Mouse (Mus musculus) hindbrain, embryonic 14.5 days (tissue): ENCODE measurements around the gene Top3b. TPM values are rescaled to one million over a fixed set of nuclear protein-coding genes. Genes with fewer than 3 reads are reported as not detected.
"Not testable (repeated sequence)": the region's sequence is repeated elsewhere in the genome, so short reads cannot be mapped to it uniquely, and the experiment has no call there.

Experiments used
- ATAC-seq: fragments of 200-750 bp; cut with Nextera tagmentation; 2 replicates; pipeline ENCODE4 v1.8.0; 2017; ENCODE audit warnings: moderate number of reproducible peaks, mild to moderate bottlenecking, moderate TSS enrichment, moderate library complexity; ENCODE audit not compliant: low FRiP score
- DNase-seq: peaks from one replicate; pipeline ENCODE4 v3.0.0-alpha.2; 2015; ENCODE audit warnings: low spot score
- H3K27ac ChIP-seq: fragments of 300-500 bp; sonication (generic); 2 replicates; pipeline ENCODE4 v1.5.1; 2014; ENCODE audit warnings: mild to moderate bottlenecking, moderate library complexity
- H3K27me3 ChIP-seq: fragments of 300-500 bp; sonication (generic); 2 replicates; pipeline ENCODE4 v1.6.1; 2014; ENCODE audit warnings: mild to moderate bottlenecking, low read length, mixed read lengths; ENCODE audit not compliant: control insufficient read depth, insufficient read depth
- H3K36me3 ChIP-seq: fragments of 300-500 bp; sonication (generic); replicated peaks from 2 replicates; pipeline ENCODE4 v1.6.1; 2014; ENCODE audit not compliant: control insufficient read depth, insufficient read depth
- H3K4me1 ChIP-seq: fragments of 300-500 bp; sonication (generic); replicated peaks from 2 replicates; pipeline ENCODE4 v1.6.1; 2014; ENCODE audit warnings: antibody characterized with exemption, low read length, mixed read lengths; ENCODE audit not compliant: control insufficient read depth, insufficient read depth
- H3K4me2 ChIP-seq: fragments of 300-500 bp; sonication (generic); replicated peaks from 2 replicates; pipeline ENCODE4 v1.6.1; 2014; ENCODE audit warnings: mild to moderate bottlenecking, moderate library complexity
- H3K4me3 ChIP-seq: fragments of 300-500 bp; sonication (generic); replicated peaks from 2 replicates; pipeline ENCODE4 v1.5.1; 2014; ENCODE audit warnings: mild to moderate bottlenecking, low read length
- H3K9ac ChIP-seq: fragments of 300-500 bp; sonication (generic); 2 replicates; pipeline ENCODE4 v1.6.1; 2014
- H3K9me3 ChIP-seq: fragments of 300-500 bp; sonication (generic); 2 replicates; pipeline ENCODE4 v1.6.1; 2016; ENCODE audit warnings: low read length; ENCODE audit not compliant: control insufficient read depth
- WGBS: fragments of 180-500 bp; shearing (Covaris S2); extraction: QIAGEN DNeasy Blood & Tissue Kit; methylation state at CpG from one replicate; pipeline ENCODE4 v1.1.7; 2014; 5-methylcytosine and 5-hydroxymethylcytosine counted together
- polyA plus RNA-seq: library from polyadenylated mRNA; unstranded; fragments of >200 nt; fragmentation: Nextera tagmentation; extraction: Ambion mirVana; gene quantifications from 2 replicates; pipeline ENCODE4 v1.2.1, GENCODE M21; 2014

The Top3b gene
- polyA plus RNA-seq, 1 experiment from 2014 or later, result 77.7 TPM

- not testable (repeated sequence) for H3K36me3 ChIP-seq
- 89% methylated on average over 9 of the region's 9 CpGs for WGBS
Measured at GRCm38 (mm10) chr16:16856054-16856453, 14.5 kb upstream of the Top3b start.

DNA sequence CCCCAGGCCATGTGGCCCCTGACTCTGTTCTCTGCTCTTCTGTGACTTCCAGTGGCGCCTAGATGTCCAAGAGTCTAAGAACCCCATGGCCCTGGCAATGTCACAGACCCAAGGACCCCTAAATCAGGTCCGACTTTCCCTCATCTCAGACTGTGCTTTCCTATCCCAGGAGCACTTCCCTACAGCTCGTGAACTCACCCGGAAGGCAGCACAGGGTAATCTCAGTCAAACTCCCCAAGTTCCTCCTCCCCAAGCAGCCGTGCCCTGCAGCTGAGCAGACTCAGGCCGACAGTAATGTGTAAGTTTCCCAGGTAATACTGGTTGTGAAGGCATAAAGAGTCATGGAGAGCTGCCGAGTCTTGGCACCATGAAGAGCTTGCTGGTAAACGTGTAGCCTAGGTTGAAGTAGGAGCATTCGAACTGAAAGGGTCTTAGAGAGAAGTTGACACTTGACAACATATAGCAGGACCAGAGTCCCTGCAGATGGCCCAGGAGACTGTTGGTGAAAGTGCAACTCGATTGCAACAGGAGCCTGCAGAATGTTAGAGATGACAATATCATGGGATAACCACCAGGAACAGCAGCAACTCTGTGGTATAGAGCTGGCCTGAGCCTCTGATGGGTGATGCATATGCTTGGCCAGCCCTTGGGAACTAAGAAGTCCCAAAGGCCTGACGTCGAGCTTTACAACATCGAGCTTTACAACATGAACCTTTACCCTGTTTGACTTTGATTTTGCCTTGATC lies 13.6 kb upstream of the Top3b start:
- H3K9me3 ChIP-seq, result no peaks in the 10 kb centered on the region
- ATAC-seq (no peak), DNase-seq (no peak)
- no peak overlapping the region for H3K4me3 ChIP-seq
- no peak overlapping the region for H3K9ac ChIP-seq
- WGBS, result 79% methylated on average over 13 of the region's 13 CpGs
- no peak overlapping the region for H3K4me2 ChIP-seq
- H3K27ac ChIP-seq, result no peak overlapping the region
- no peaks in the 10 kb centered on the region for H3K36me3 ChIP-seq
- H3K27me3 ChIP-seq, result no peaks in the 10 kb centered on the region
- H3K4me1 ChIP-seq, result no peaks in the 10 kb centered on the region

More at GRCm38 (mm10) chr16:16856054-16856453, 14.5 kb upstream of the Top3b start:
- H3K27me3 ChIP-seq, H3K27ac ChIP-seq, H3K9me3 ChIP-seq, H3K9ac ChIP-seq, DNase-seq, ATAC-seq, H3K4me1 ChIP-seq, H3K4me2 ChIP-seq, H3K4me3 ChIP-seq: not testable (repeated sequence)

DNA sequence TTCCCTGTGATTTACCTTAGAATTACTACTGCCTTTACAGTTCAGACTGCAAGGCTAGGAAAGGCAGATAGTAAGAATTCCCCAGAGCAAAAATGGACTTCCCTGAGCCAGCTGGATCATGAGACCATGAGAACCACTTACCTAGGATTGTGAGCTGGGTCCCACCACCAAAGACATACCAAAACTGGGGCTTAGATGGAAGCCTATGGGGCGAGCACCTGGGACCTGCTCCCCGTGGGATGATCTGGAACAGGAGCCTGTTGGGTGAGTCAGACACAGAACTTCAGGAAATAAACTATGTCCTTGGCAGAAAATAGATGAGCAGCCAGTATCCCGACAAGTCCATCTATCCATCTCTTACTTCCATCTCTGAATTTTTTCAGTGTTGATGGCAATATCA lies 8.2 kb upstream of the Top3b start:
- ATAC-seq (no peak), DNase-seq (peak; percentile 0)
- Histone ChIP-seq H3K9me3 (no peaks in the 10 kb centered on the region), H3K27ac (no peak overlapping the region), H3K27me3 (no peaks in the 10 kb centered on the region), H3K4me3 (no peak overlapping the region), H3K36me3 (no peaks in the 10 kb centered on the region), H3K9ac (no peak overlapping the region), H3K4me2 (no peak overlapping the region), H3K4me1 (no peaks in the 10 kb centered on the region)
- WGBS, result 84% methylated on average over 3 of the region's 3 CpGs

DNA sequence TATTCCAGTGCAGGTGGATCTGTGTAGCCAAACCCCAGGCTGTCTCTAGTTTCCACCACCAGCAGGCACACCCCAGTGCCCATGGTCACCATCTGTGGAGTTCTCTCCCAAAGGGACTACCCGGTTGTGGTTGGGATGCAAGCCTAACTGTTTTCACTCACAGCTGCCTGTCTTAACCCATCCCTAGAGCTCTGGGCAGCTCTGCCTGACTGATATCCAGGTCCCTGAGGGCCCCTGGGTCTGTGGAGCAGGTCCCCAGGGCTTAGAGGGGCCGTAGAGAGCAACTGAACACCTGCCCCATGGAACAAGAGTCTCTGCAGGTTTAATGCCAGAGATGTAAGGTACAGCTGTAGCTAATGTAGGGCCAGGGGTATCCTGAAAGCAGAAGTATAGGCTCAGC lies 6.6 kb upstream of the Top3b start, which contains the start of gene Igll1:
Gene Igll1 (minus strand): TSS at position 8 of the 400 bp plus-strand sequence.
- 78% methylated on average over 2 of the region's 2 CpGs for WGBS
- Histone ChIP-seq H3K27ac (no peak within 1 kb of the TSS), H3K36me3 (no peaks in the 10 kb centered on the region), H3K9ac (no peak within 1 kb of the TSS), H3K27me3 (no peaks in the 10 kb centered on the region), H3K4me3 (no peak within 1 kb of the TSS), H3K9me3 (no peaks in the 10 kb centered on the region), H3K4me1 (no peaks in the 10 kb centered on the region), H3K4me2 (no peak within 1 kb of the TSS)
- ATAC-seq, result no peak
- DNase-seq, result no peak

DNA sequence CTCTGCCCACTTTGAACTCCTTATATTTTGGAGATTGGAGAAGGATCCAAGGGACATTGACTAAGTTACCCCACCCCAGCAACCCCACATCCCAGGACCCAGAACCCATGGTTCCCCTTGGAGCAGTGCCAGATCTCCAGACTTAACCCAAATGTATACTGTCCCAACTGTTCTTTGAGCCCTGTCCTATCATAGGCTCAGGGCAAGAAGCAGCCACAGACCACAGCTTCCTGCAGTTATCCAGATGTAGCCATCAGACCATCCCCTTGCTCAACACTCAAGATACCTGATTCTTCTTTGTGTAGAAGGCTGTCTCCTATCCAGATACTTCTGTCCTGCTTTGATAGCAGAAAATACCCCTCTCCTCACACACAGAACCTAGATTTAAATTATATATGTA lies 5.3 kb upstream of the Top3b start:
- ATAC-seq (no peak), DNase-seq (no peak)
- H3K4me3 ChIP-seq, result no peak overlapping the region
- no peak overlapping the region for H3K9ac ChIP-seq
- no peaks in the 10 kb centered on the region for H3K4me1 ChIP-seq
- H3K4me2 ChIP-seq, result no peak overlapping the region
- no peaks in the 10 kb centered on the region for H3K36me3 ChIP-seq
- H3K27ac ChIP-seq, result no peak overlapping the region
- H3K27me3 ChIP-seq, result no peaks in the 10 kb centered on the region
- H3K9me3 ChIP-seq, result no peaks in the 10 kb centered on the region

DNA sequence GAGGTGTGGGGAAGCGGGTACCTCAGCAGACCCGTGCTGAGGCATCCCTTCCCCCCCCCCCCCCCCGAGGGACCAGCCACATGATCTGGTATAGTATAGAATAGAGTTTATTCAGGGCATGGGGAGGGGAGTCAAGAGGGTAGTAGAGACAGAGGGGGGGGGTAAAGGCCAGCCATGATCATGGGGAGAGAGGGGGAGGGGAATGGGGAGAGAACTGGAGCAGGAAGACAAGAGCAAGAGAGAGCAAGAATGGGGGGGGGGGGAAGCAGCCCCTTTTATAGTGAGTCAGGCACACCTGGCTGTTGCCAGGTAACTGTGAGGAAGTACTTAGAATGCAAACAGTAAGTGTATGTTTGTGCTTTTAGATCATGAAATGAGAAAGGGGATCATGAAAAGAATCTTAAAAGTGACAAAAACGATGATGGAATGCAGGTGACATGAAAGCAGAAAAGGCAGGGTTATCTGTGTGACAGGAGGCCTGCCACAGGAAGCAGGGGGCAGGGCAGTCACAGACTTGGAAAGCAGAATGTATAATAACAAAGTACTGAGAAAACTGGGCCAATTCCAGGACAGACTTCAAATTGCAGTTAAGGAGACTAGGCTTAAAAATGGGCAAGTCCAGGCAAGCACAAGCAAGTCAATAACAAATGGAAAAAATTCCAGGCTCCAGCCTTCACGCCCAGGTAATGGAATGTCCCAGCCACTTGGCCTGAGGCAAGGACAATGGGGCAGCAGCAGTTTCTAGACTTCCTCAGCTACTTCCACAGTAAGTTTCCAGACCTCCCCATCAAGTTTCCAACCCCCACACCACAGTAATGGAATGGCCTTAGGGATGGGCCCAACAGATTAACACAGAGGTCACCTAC lies 4.6 kb upstream of the Top3b start:
- Histone ChIP-seq H3K36me3 (no peaks in the 10 kb centered on the region), H3K9me3 (no peaks in the 10 kb centered on the region), H3K27ac (no peak overlapping the region), H3K4me2 (no peak overlapping the region), H3K9ac (no peak overlapping the region), H3K27me3 (no peaks in the 10 kb centered on the region), H3K4me1 (no peaks in the 10 kb centered on the region), H3K4me3 (no peak overlapping the region)
- ATAC-seq, result no peak
- 66% methylated on average over 4 of the region's 5 CpGs for WGBS
- DNase-seq, result no peak

- peaks cover 8% of the 10 kb centered on the region for H3K4me1 ChIP-seq
- DNase-seq (no peak), ATAC-seq (peak; percentile 56)
- peak overlapping the region; percentile 50 for H3K4me2 ChIP-seq
- peak overlapping the region; percentile 91 for H3K27ac ChIP-seq
- H3K9ac ChIP-seq, result peak overlapping the region; percentile 82; the same call in 1 of the 2 replicates
- no peaks in the 10 kb centered on the region for H3K9me3 ChIP-seq
- H3K4me3 ChIP-seq, result peak overlapping the region; percentile 66
- 35% methylated on average over 7 of the region's 7 CpGs for WGBS
- no peaks in the 10 kb centered on the region for H3K27me3 ChIP-seq
- H3K36me3 ChIP-seq, result peaks cover 3% of the 10 kb centered on the region; the same call in 1 of the 2 replicates
Measured at GRCm38 (mm10) chr16:16870241-16870616, 307 bp upstream of the Top3b start.

GRCm38 (mm10) chr16:16879025-16879424 lies 8.5 kb downstream of the Top3b start:
- H3K36me3 ChIP-seq, result peaks cover 86% of the 10 kb centered on the region
- ATAC-seq (no peak), DNase-seq (no peak)
- H3K9ac ChIP-seq, result no peak overlapping the region
- H3K27ac ChIP-seq, result no peak overlapping the region
- H3K4me1 ChIP-seq, result no peaks in the 10 kb centered on the region
- H3K4me2 ChIP-seq, result no peak overlapping the region
- H3K9me3 ChIP-seq, result peaks cover 11% of the 10 kb centered on the region; the same call in 1 of the 2 replicates
- no peak overlapping the region for H3K4me3 ChIP-seq
- H3K27me3 ChIP-seq, result no peaks in the 10 kb centered on the region
- 92% methylated on average over 5 of the region's 5 CpGs for WGBS

DNA sequence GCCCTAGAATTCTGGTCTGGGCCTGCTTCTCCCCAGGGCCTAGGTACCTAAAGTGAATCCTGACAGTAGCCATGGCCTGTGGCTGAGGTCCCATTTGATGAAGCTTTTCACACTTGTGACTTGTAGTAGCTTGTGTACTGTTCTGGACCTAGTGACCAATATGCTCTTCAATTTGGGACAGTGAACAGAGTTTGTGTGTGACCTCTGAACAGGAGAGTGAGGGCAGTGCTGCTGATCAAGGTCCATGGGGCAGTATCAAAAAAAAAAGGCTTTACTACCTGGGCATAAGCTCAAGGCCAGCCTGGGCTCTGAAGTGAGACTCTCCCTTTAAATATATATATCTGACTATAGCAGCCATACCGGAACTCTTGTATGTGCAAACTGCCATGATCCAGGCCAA lies 17.8 kb downstream of the Top3b start:
- Histone ChIP-seq H3K9ac (no peak overlapping the region), H3K27me3 (no peaks in the 10 kb centered on the region), H3K36me3 (peaks cover 100% of the 10 kb centered on the region), H3K27ac (no peak overlapping the region), H3K9me3 (no peaks in the 10 kb centered on the region), H3K4me1 (no peaks in the 10 kb centered on the region), H3K4me3 (no peak overlapping the region), H3K4me2 (no peak overlapping the region)
- no peak for ATAC-seq
- WGBS, result 95% methylated on average over 1 of the region's 1 CpGs
- DNase-seq, result no peak
